Mouse (Mus musculus) adrenal gland, adult 18-20 months (tissue): ENCODE results near the gene Limk2. TPM values are rescaled to one million over a fixed set of nuclear protein-coding genes. Genes with fewer than 3 reads are reported as not detected.

ENCODE experiments used
- DNase-seq, 2 experiments: peaks; one replicate each; pipeline ENCODE4 v3.0.0; 2021 to 2022; ENCODE audit warnings: low spot score in 2 of 2
- total RNA-seq, 2 experiments: library from RNA; stranded (reverse); gene quantifications; 1 replicate in 1 of 2; 2 replicates in 1 of 2; pipeline ENCODE4 v1.2.3; 2021

The Limk2 gene
- total RNA-seq, 2 experiments from 2014 or later, result 15.0 to 18.9 TPM

- DNase-seq, result no peak
Measured at GRCm38 (mm10) chr11:3417795-3418194, 8.8 kb upstream of the Limk2 start.

GRCm38 (mm10) chr11:3416399-3416798 is 7.4 kb upstream of the Limk2 start:
- no peak for DNase-seq

GRCm38 (mm10) chr11:3412111-3412510 is 3.1 kb upstream of the Limk2 start:
- no peak for DNase-seq

- no peak for DNase-seq
Measured at GRCm38 (mm10) chr11:3408131-3408996, 625 bp downstream of the Limk2 start.

- no peak for DNase-seq
Measured at GRCm38 (mm10) chr11:3404287-3405047, 4.5 kb downstream of the Limk2 start.

- no peak for DNase-seq
Measured at GRCm38 (mm10) chr11:3403024-3403423, 6.0 kb downstream of the Limk2 start.

GRCm38 (mm10) chr11:3398318-3398717 is 10.7 kb downstream of the Limk2 start:
- no peak for DNase-seq

- no peak for DNase-seq
Measured at GRCm38 (mm10) chr11:3396562-3396961, 12.4 kb downstream of the Limk2 start.

GRCm38 (mm10) chr11:3396091-3396490 is 12.9 kb downstream of the Limk2 start:
- no peak for DNase-seq

GRCm38 (mm10) chr11:3394520-3394919 is 14.5 kb downstream of the Limk2 start:
- DNase-seq, result no peak

- no peak for DNase-seq
Measured at GRCm38 (mm10) chr11:3392526-3392925, 16.5 kb downstream of the Limk2 start.

GRCm38 (mm10) chr11:3390789-3391188 is 18.2 kb downstream of the Limk2 start:
- no peak for DNase-seq

- no peak for DNase-seq
Measured at GRCm38 (mm10) chr11:3389996-3390395, 19.0 kb downstream of the Limk2 start.

GRCm38 (mm10) chr11:3387482-3388196 is 21.4 kb downstream of the Limk2 start:
- no peak for DNase-seq

GRCm38 (mm10) chr11:3386941-3387368 is 22.0 kb downstream of the Limk2 start:
- peak; percentile 87 to 88 for DNase-seq

- no peak for DNase-seq
Measured at GRCm38 (mm10) chr11:3382602-3383594, 26.1 kb downstream of the Limk2 start.

GRCm38 (mm10) chr11:3381148-3381814 is 27.7 kb downstream of the Limk2 start:
- DNase-seq, result no peak

GRCm38 (mm10) chr11:3379427-3379826 is 29.6 kb downstream of the Limk2 start:
- DNase-seq, result no peak

GRCm38 (mm10) chr11:3374741-3375140 is 34.2 kb downstream of the Limk2 start:
- no peak for DNase-seq

GRCm38 (mm10) chr11:3374293-3374645 is 34.7 kb downstream of the Limk2 start:
- DNase-seq, result no peak
